Mouse (Mus musculus) intestine, embryonic 14.5 days (tissue): ENCODE results near the gene Ciart. TPM values are rescaled to one million over a fixed set of nuclear protein-coding genes. Genes with fewer than 3 reads are reported as not detected.

ENCODE experiments used
- ATAC-seq: fragments of 200-750 bp; cut with Nextera tagmentation; replicated peaks from 2 replicates; pipeline ENCODE4 v1.8.0; 2017; ENCODE audit warnings: low read depth, moderate number of reproducible peaks, moderate TSS enrichment, moderate library complexity; ENCODE audit not compliant: low FRiP score, low TSS enrichment
- DNase-seq: peaks from one replicate; pipeline ENCODE4 v3.0.0-alpha.2; 2018; ENCODE audit warnings: low spot score
- H3K27ac ChIP-seq: fragments of 300-500 bp; sonication (generic); 2 replicates; pipeline ENCODE4 v1.5.1; 2014; ENCODE audit warnings: low read depth, mild to moderate bottlenecking, control low read depth
- H3K27me3 ChIP-seq: fragments of 300-500 bp; sonication (generic); replicated peaks from 2 replicates; pipeline ENCODE4 v1.6.1; 2014; ENCODE audit warnings: low read length, control low read depth; ENCODE audit not compliant: control insufficient read depth, insufficient read depth
- H3K36me3 ChIP-seq: fragments of 300-500 bp; sonication (generic); 2 replicates; pipeline ENCODE4 v1.6.1; 2014; ENCODE audit warnings: low read length, control low read depth; ENCODE audit not compliant: control insufficient read depth, insufficient read depth
- H3K4me1 ChIP-seq: fragments of 300-500 bp; sonication (generic); replicated peaks from 2 replicates; pipeline ENCODE4 v1.6.1; 2014; ENCODE audit warnings: low read length, control low read depth, mixed read lengths; ENCODE audit not compliant: control insufficient read depth, insufficient read depth
- H3K4me2 ChIP-seq: fragments of 300-500 bp; sonication (generic); 2 replicates; pipeline ENCODE4 v1.6.1; 2014; ENCODE audit warnings: low read length
- H3K4me3 ChIP-seq: fragments of 300-500 bp; sonication (generic); 2 replicates; pipeline ENCODE4 v1.5.1; 2014; ENCODE audit warnings: low read depth, low read length, control low read depth, mixed read lengths
- H3K9ac ChIP-seq: fragments of 300-500 bp; sonication (generic); 2 replicates; pipeline ENCODE4 v1.6.1; 2014; ENCODE audit warnings: mild to moderate bottlenecking, low read length
- H3K9me3 ChIP-seq: fragments of 300-500 bp; sonication (generic); 2 replicates; pipeline ENCODE4 v1.6.1; 2016; ENCODE audit warnings: low read length, control low read depth; ENCODE audit not compliant: control insufficient read depth
- WGBS: fragments of 180-500 bp; shearing (Covaris S2); extraction: QIAGEN DNeasy Blood & Tissue Kit; methylation state at CpG from one replicate; pipeline ENCODE4 v1.1.7; 2014; 5-methylcytosine and 5-hydroxymethylcytosine counted together
- polyA plus RNA-seq: library from polyadenylated mRNA; unstranded; fragments of >200 nt; fragmentation: Nextera tagmentation; extraction: Ambion mirVana; gene quantifications from 2 replicates; pipeline ENCODE4 v1.2.1, GENCODE M21; 2014

Gene Ciart
- polyA plus RNA-seq, result 6.7 and 7.9 TPM in 2 replicates

GRCm38 (mm10) chr3:95881979-95882815 lies at the start of gene Ciart:
Gene Ciart (minus strand): TSS chr3:95882251.
- peaks cover 3% of the 10 kb centered on the region; the same call in 1 of the 2 replicates for H3K4me1 ChIP-seq
- H3K9ac ChIP-seq, result peak within 1 kb of the TSS; percentile 40
- peak within 1 kb of the TSS; percentile 49 for H3K4me3 ChIP-seq
- no peaks in the 10 kb centered on the region for H3K27me3 ChIP-seq
- WGBS, result under 1% methylated on average over 63 of the region's 66 CpGs
- H3K36me3 ChIP-seq, result no peaks in the 10 kb centered on the region
- peak; percentile 95 for DNase-seq
- peak within 1 kb of the TSS; percentile 38; the same call in 1 of the 2 replicates for H3K27ac ChIP-seq
- peak; percentile 99 for ATAC-seq
- H3K4me2 ChIP-seq, result peak within 1 kb of the TSS; percentile 99
- no peaks in the 10 kb centered on the region for H3K9me3 ChIP-seq

- H3K27me3 ChIP-seq, result no peaks in the 10 kb centered on the region
- H3K9me3 ChIP-seq, result no peaks in the 10 kb centered on the region
- ATAC-seq (no peak), DNase-seq (no peak)
- H3K27ac ChIP-seq, result no peak overlapping the region
- no peak overlapping the region for H3K4me3 ChIP-seq
- 0 out of 2 replicates have a peak, but pooled peaks cover 15% of the 10 kb centered on the region for H3K4me1 ChIP-seq
- H3K9ac ChIP-seq, result no peak overlapping the region
- WGBS, result 100% methylated on average over 1 of the region's 1 CpGs
- H3K36me3 ChIP-seq, result peaks cover 22% of the 10 kb centered on the region
- H3K4me2 ChIP-seq, result no peak overlapping the region
These were observed 49.4 kb upstream of the Ciart start for GRCm38 (mm10) chr3:95931471-95931870.

DNA sequence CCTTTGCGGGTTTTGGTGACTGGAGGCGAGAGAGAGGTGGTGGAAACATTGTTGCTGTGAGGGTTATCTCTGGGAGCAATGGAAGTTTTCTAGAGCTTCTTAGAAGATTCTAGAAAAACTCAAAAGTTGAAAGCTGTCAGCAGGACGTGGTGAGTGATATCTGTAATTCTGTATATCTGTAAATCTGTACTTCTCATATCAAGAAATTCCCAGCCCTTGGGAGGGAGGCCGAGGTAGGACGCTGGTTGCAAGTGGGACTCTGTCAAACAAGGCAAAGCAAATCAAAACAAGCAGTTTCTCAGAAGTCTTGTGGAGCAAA lies 48.4 kb upstream of the Ciart start:
- Histone ChIP-seq H3K4me1 (0 out of 2 replicates have a peak, but pooled peaks cover 15% of the 10 kb centered on the region), H3K9me3 (no peaks in the 10 kb centered on the region), H3K4me3 (peak overlapping the region; percentile 95), H3K27me3 (no peaks in the 10 kb centered on the region), H3K4me2 (peak overlapping the region; percentile 66), H3K27ac (peak overlapping the region; percentile 94), H3K9ac (peak overlapping the region; percentile 99), H3K36me3 (peaks cover 19% of the 10 kb centered on the region)
- ATAC-seq, result no peak
- under 1% methylated on average over 5 of the region's 5 CpGs for WGBS
- DNase-seq, result peak; percentile 66

- Histone ChIP-seq H3K4me1 (0 out of 2 replicates have a peak, but pooled peaks cover 15% of the 10 kb centered on the region), H3K9me3 (no peaks in the 10 kb centered on the region), H3K9ac (peak overlapping the region; percentile 99), H3K4me3 (peak overlapping the region; percentile 95), H3K4me2 (peak overlapping the region; percentile 66), H3K27ac (peak overlapping the region; percentile 94), H3K27me3 (no peaks in the 10 kb centered on the region), H3K36me3 (peaks cover 14% of the 10 kb centered on the region)
- DNase-seq (peak; percentile 83), ATAC-seq (peak; percentile 51)
- whole genome bisulfite sequencing, result under 1% methylated on average over 105 of the region's 105 CpGs
These were observed 47.8 kb upstream of the Ciart start for GRCm38 (mm10) chr3:95929581-95930470.

DNA sequence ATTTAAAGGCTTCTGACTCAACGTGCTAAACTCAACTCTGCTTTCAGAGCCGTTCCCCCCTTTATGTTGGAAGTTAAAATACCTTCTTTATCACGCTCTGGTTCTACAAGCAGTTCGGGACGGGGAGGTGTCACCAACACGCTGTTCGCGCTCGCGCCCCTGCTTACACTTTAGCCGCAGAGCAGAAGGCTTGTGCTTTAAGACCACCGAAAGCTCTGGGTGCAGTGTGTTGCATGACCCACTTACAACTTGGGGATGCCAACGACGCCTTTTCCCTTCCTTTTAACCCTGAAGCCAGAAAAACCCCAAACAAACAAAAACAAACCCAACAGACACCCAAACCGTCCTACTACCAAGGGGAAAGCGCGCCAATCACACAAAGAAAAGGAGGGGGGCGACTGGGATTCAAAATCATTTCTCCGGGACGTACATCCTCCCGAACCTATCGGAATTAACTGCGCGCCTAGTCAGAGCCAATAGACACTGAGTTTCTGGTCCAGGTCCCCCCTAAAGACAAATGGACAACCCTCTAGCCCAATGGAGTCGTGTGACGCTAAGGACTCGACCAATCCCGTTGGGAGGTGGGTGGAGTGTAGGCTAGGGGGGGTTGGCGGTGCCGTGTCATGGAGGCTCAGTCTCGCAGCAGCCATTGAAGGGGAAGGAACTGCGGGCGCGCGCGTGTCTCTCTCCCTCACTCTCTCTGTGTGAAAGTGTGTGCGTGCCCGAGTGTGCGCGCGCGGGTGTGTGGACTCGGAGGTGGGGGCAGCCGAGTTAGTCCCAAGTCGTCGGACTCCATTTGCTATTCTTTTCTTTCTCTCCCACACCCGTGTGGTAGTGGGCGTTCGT lies 46.8 kb upstream of the Ciart start, which contains the start of gene Anp32e:
Gene Anp32e (plus strand): TSS at position 589 of the 846 bp plus-strand sequence.
- H3K4me1 ChIP-seq, result 0 out of 2 replicates have a peak, but pooled peaks cover 15% of the 10 kb centered on the region
- ATAC-seq, result peak; percentile 100
- peaks cover 5% of the 10 kb centered on the region for H3K36me3 ChIP-seq
- under 1% methylated on average over 49 of the region's 49 CpGs for WGBS
- peak within 1 kb of the TSS; percentile 95 for H3K4me3 ChIP-seq
- peak within 1 kb of the TSS; percentile 99 for H3K9ac ChIP-seq
- H3K27me3 ChIP-seq, result no peaks in the 10 kb centered on the region
- no peaks in the 10 kb centered on the region for H3K9me3 ChIP-seq
- peak; percentile 98 for DNase-seq
- H3K27ac ChIP-seq, result peak within 1 kb of the TSS; percentile 94
- peak within 1 kb of the TSS; percentile 66 for H3K4me2 ChIP-seq

GRCm38 (mm10) chr3:95928261-95928657 lies 46.2 kb upstream of the Ciart start:
- peak overlapping the region; percentile 99 for H3K9ac ChIP-seq
- H3K4me1 ChIP-seq, result 0 out of 2 replicates have a peak, but pooled peaks cover 15% of the 10 kb centered on the region
- H3K4me2 ChIP-seq, result peak overlapping the region; percentile 59
- peak overlapping the region; percentile 94 for H3K27ac ChIP-seq
- H3K27me3 ChIP-seq, result no peaks in the 10 kb centered on the region
- no peaks in the 10 kb centered on the region for H3K36me3 ChIP-seq
- ATAC-seq, result no peak
- H3K4me3 ChIP-seq, result peak overlapping the region; percentile 95
- DNase-seq, result no peak
- H3K9me3 ChIP-seq, result no peaks in the 10 kb centered on the region
- 57% methylated on average over 6 of the region's 6 CpGs for WGBS

GRCm38 (mm10) chr3:95925087-95925486 lies 43.0 kb upstream of the Ciart start:
- no peaks in the 10 kb centered on the region for H3K9me3 ChIP-seq
- no peaks in the 10 kb centered on the region for H3K27me3 ChIP-seq
- H3K36me3 ChIP-seq, result no peaks in the 10 kb centered on the region
- no peak overlapping the region for H3K4me2 ChIP-seq
- WGBS, result 78% methylated on average over 5 of the region's 5 CpGs
- DNase-seq (no peak), ATAC-seq (no peak)
- H3K9ac ChIP-seq, result no peak overlapping the region
- 0 out of 2 replicates have a peak, but pooled peaks cover 5% of the 10 kb centered on the region for H3K4me1 ChIP-seq
- H3K27ac ChIP-seq, result no peak overlapping the region
- H3K4me3 ChIP-seq, result no peak overlapping the region
